Mouse (Mus musculus) common myeloid progenitor, adult 5-6 weeks (primary cell): ENCODE data around the gene Gm17651. TPM values are rescaled to one million over a fixed set of nuclear protein-coding genes. Genes with fewer than 3 reads are reported as not detected.

Source experiments
- ATAC-seq: replicated peaks from 2 replicates; pipeline ENCODE4 v1.8.0; 2016; ENCODE audit warnings: low read depth, mild to moderate bottlenecking, moderate TSS enrichment, inconsistent platforms; ENCODE audit not compliant: poor library complexity, severe bottlenecking
- total RNA-seq: library from RNA; stranded (forward); fragments of 200-1000, 187-1606 nt; gene quantifications from 2 replicates; pipeline ENCODE4 v1.2.3, GENCODE M21; 2017

Gene Gm17651
- total RNA-seq, 1 experiment from 2014 or later = not detected

GRCm38 (mm10) chr3:97681321-97682158, 7.0 kb upstream of the Gm17651 start:
- peak; percentile 71 for ATAC-seq

DNA sequence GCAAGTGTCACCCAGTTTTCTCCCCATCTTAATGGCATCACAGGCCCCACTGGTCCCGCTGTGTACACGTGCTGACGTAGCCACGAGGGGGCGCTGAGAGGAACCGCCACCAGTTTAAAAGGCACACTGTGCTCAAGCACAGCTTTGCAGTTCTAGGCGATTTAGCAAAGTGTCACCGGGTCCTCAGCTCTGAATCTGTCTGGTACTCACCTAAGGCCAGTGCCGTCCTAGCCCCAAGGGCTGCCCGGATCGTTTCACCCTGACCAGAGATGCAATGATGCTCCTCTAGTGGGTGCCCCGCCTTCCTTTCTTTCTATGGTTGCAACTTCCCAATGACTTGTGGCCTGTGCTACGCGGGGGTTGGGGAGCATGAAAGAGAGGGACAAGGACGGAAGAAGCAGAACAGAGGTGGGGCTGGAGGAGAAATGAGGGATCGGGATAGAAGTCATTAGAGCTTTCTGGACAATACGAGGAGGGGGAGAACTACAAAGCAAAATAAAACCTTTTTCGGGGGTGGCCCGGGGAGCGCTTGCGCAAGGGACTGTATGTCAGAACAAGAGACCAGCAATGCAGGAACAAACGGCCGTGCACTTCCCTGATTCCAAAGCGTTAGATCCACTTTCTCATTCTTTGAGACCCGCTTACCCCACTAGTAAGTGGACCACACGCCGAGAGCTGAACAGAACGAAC, 6.3 kb upstream of the Gm17651 start:
- ATAC-seq = peak; percentile 78

DNA sequence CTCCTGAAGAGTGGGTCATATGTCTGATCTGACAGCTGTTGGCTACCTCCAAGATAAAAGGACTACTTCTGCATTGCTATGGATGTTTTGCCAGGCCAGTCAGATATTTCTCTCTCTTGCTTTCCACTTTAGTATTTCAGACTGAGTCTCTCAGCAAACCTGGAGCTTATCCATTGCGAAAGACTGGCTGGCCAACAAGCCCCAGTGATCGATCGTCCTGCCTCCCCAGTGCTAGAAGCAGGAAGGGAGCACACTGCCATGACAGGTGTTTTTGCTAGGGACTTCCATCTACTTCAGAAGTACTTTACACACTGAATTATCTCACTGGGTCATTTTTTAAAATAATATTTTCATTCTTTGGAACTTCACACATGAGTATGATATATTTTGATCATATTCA, 3.9 kb upstream of the Gm17651 start:
- ATAC-seq = no peak

DNA sequence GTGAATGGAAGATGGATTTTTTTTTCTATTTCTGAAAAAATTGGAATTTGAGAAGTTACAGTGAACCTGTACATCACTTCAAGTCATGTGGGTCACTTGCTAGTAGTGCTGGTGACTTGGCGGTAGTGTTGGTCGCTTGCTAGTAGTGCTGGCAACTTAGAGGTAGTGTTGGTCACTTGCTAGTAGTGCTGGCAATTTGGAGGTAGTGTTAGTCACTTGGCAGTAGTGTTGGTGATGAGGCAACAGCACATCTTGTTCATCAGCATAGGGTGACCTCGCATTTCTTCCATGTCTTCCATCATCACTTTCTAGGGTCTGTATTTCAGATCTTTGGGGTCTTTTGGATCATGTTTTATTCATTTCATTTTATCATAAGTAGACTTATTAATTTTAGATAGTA, 1.6 kb upstream of the Gm17651 start:
- ATAC-seq = no peak

DNA sequence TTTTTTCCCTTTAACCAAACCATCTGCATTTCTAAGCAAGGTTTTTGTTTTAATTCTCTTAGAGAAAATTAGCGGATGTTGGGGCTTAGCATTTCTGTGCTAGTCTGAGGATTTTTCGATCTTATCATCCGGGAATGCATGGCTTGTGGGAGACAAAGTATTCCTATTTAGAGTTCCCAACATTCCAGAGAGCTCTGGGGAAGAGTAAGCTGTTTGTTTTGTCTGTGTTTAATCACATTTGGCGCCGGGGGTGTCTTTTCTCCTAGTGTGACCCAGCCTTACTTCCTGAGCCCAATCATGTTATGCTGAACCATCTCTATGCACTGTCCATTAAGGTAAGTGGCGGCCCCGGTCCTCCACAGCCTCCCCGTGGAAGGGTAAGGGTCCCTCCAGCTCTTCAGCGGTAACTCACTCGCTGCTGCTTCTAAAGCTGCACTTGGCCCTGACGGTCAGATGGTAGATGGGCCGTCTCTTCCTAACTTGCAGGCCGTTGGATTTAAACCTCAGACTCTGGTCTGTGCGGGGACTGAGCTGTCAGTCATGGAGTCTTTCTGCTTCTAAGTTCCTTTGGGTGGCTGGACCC, 7.3 kb downstream of the Gm17651 start:
- no peak for ATAC-seq

- peak; percentile 43; the same call in 1 of the 2 replicates for ATAC-seq
These were observed 8.3 kb downstream of the Gm17651 start for GRCm38 (mm10) chr3:97666154-97666553.

GRCm38 (mm10) chr3:97665525-97665924, 9.0 kb downstream of the Gm17651 start:
- ATAC-seq = peak; percentile 63; the same call in 1 of the 2 replicates

GRCm38 (mm10) chr3:97661206-97661605, 13.3 kb downstream of the Gm17651 start:
- no peak for ATAC-seq

- ATAC-seq = no peak
These were observed 14.7 kb downstream of the Gm17651 start for GRCm38 (mm10) chr3:97659746-97660145.

DNA sequence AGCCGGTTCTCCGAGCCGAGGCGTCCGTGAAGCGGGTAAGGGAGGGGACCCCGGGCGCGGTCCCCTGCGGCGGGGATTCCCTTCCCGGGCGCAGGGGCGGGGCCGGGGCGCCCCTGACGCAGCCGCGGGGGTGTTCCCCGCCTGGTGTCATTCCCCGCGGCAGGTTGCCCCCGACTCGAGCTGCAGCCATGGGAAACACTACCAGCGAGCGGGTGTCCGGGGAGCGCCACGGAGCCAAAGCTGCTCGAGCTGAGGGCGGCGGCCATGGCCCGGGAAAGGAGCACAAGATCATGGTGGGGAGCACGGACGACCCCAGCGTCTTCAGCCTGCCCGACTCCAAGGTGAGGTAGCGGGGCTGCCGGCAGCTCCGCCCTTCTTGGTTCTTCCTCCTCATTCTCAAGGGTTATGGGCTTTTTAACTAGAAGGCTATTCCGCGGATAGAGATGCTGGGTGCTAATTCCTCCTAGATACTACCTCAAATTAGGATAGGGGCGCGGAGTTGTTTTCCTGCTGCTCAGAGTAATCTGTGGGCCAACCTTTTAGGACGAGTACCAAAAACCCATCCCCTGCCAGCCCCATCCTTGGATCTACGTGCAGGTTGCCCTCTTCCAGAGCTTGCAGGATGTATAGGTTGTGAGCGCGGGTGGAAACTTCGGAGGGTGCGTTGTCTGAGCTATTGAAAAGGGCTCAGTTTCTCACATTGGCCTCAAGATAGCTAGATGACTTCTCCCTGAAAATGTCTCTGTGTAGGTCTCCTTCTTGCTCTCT, 15.9 kb downstream of the Gm17651 start:
- peak; percentile 39 for ATAC-seq

GRCm38 (mm10) chr3:97657655-97658411, 16.7 kb downstream of the Gm17651 start, which contains the start of gene Prkab2:
Gene Prkab2, plus strand, starts transcription at chr3:97658193.
- ATAC-seq = peak; percentile 89

GRCm38 (mm10) chr3:97654901-97655300, 19.6 kb downstream of the Gm17651 start:
- no peak for ATAC-seq

GRCm38 (mm10) chr3:97653781-97654180, 20.7 kb downstream of the Gm17651 start:
- ATAC-seq = no peak

- ATAC-seq = no peak
These were observed 22.9 kb downstream of the Gm17651 start for GRCm38 (mm10) chr3:97651604-97652003.

- no peak for ATAC-seq
These were observed 25.0 kb downstream of the Gm17651 start for GRCm38 (mm10) chr3:97649469-97649868.

GRCm38 (mm10) chr3:97649022-97649421, 25.5 kb downstream of the Gm17651 start:
- no peak for ATAC-seq

GRCm38 (mm10) chr3:97648518-97648917, 26.0 kb downstream of the Gm17651 start:
- no peak for ATAC-seq

DNA sequence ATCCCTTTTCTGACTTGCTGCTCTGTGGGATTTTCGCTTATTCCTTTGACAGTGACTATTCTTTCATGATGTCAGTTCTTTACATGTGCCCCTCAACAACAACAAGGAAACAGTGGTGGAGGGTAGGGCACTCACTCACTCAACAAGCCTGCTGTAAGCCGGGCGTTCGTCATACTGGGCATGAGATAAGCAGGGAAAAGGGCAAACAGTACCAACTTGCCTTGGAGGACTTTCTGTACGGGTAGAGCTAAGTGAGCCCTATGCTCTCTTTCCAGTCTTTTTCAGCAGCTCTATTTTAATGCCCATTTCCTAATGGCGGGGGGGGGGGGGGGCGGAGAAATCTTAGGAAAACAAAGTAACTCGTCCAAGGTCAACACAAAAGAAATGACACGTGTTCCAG, 32.5 kb downstream of the Gm17651 start:
- no peak for ATAC-seq

DNA sequence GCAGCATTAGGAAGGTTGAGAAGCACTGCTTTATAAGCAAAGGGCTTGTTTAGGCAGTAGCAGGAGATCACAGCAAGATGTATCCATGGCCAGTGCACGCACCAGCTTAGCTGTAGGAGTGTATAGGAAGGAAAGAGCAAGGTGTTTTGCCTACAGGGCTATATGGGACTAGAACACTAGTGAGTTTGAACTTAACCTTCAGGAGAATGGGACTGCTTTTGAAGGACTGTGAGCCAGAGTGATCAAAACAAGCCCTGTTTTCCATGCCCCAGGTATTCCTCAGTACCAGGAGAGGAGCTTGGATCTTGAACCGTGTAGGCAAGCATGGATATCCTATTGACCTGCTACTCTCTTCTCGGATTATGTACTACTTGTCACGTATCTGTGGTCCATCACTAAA, 33.1 kb downstream of the Gm17651 start:
- ATAC-seq = no peak
